Mouse (Mus musculus) midbrain, postnatal 0 days (tissue): ENCODE measurements at regions not wholly inside any gene's neighbourhood (a gene's known extent, or its start where the extent isn't known, plus 50 kb on each side); places are given as distances from the start of the nearest gene placed in this dataset.

Experiments used
- ATAC-seq: fragments of 200-750 bp; cut with Nextera tagmentation; 2 replicates; pipeline ENCODE4 v1.8.0; 2017; ENCODE audit warnings: moderate number of reproducible peaks, mild to moderate bottlenecking, moderate TSS enrichment, moderate library complexity; ENCODE audit not compliant: low FRiP score
- DNase-seq: peaks from one replicate; pipeline ENCODE4 v3.0.0-alpha.2; 2015; ENCODE audit warnings: low spot score
- H3K27ac ChIP-seq: fragments of 300-500 bp; sonication (generic); 2 replicates; pipeline ENCODE4 v1.5.1; 2014; ENCODE audit warnings: low read depth, mild to moderate bottlenecking, low read length, mixed read lengths
- H3K27me3 ChIP-seq: fragments of 300-500 bp; sonication (generic); 2 replicates; pipeline ENCODE4 v1.6.1; 2014; ENCODE audit warnings: low read length, control low read depth, mixed read lengths; ENCODE audit not compliant: insufficient read depth
- H3K36me3 ChIP-seq: fragments of 300-500 bp; sonication (generic); 2 replicates; pipeline ENCODE4 v1.6.1; 2014; ENCODE audit warnings: low read length, control low read depth, mixed read lengths; ENCODE audit not compliant: insufficient read depth
- H3K4me1 ChIP-seq: fragments of 300-500 bp; sonication (generic); 2 replicates; pipeline ENCODE4 v1.6.1; 2014; ENCODE audit warnings: mild to moderate bottlenecking, control low read depth, antibody characterized with exemption, low read length, mixed read lengths; ENCODE audit not compliant: insufficient read depth
- H3K4me2 ChIP-seq: fragments of 300-500 bp; sonication (generic); 2 replicates; pipeline ENCODE4 v1.6.1; 2014; ENCODE audit warnings: low read depth, mild to moderate bottlenecking, low read length, mixed read lengths; ENCODE audit not compliant: poor library complexity, severe bottlenecking
- H3K4me3 ChIP-seq: fragments of 300-500 bp; sonication (generic); 2 replicates; pipeline ENCODE4 v1.5.1; 2014; ENCODE audit warnings: low read depth, mild to moderate bottlenecking, low read length, moderate library complexity
- H3K9ac ChIP-seq: fragments of 300-500 bp; sonication (generic); replicated peaks from 2 replicates; pipeline ENCODE4 v1.6.1; 2014; ENCODE audit warnings: mild to moderate bottlenecking, low read length, moderate library complexity, mixed read lengths; ENCODE audit not compliant: poor library complexity, severe bottlenecking
- H3K9me3 ChIP-seq: fragments of 300-500 bp; sonication (generic); 2 replicates; pipeline ENCODE4 v1.6.1; 2016; ENCODE audit warnings: low read length, control low read depth
- CTCF ChIP-seq: IDR thresholded peaks from 2 replicates; pipeline ENCODE4 v1.5.1; 2016; ENCODE audit warnings: antibody characterized with exemption, mild to moderate bottlenecking
- WGBS: fragments of 180-500 bp; shearing (Covaris S2); extraction: QIAGEN DNeasy Blood & Tissue Kit; methylation state at CpG from one replicate; pipeline ENCODE4 v1.1.7; 2014; 5-methylcytosine and 5-hydroxymethylcytosine counted together

- ATAC-seq (no peak), DNase-seq (no peak)
- no peak overlapping the region for H3K4me3 ChIP-seq
- WGBS, result 80% methylated on average over 3 of the region's 3 CpGs
- H3K9me3 ChIP-seq, result no peaks in the 10 kb centered on the region
- H3K27me3 ChIP-seq, result no peaks in the 10 kb centered on the region
- H3K36me3 ChIP-seq, result no peaks in the 10 kb centered on the region
- no peak for TF ChIP-seq CTCF
- no peak overlapping the region for H3K4me2 ChIP-seq
- H3K9ac ChIP-seq, result no peak overlapping the region
- H3K4me1 ChIP-seq, result no peaks in the 10 kb centered on the region
- H3K27ac ChIP-seq, result no peak overlapping the region
Measured at GRCm38 (mm10) chr4:55475409-55475808, 56.9 kb downstream of the Klf4 start.

- DNase-seq, result no peak
- TF ChIP-seq CTCF, result no peak
- no peaks in the 10 kb centered on the region for H3K36me3 ChIP-seq
- no peak overlapping the region for H3K9ac ChIP-seq
- no peaks in the 10 kb centered on the region for H3K27me3 ChIP-seq
- ATAC-seq, result no peak
- no peak overlapping the region for H3K27ac ChIP-seq
- WGBS, result 72% methylated on average over 16 of the region's 16 CpGs
- no peaks in the 10 kb centered on the region for H3K9me3 ChIP-seq
- H3K4me3 ChIP-seq, result no peak overlapping the region
- no peak overlapping the region for H3K4me2 ChIP-seq
- H3K4me1 ChIP-seq, result no peaks in the 10 kb centered on the region
Measured at GRCm38 (mm10) chr4:55474044-55474788, 58.0 kb downstream of the Klf4 start.

- no peak for DNase-seq
- WGBS, result 84% methylated on average over 2 of the region's 2 CpGs
- H3K36me3 ChIP-seq, result no peaks in the 10 kb centered on the region
- no peak for TF ChIP-seq CTCF
- ATAC-seq, result no peak
- no peak overlapping the region for H3K27ac ChIP-seq
- H3K27me3 ChIP-seq, result no peaks in the 10 kb centered on the region
- H3K4me2 ChIP-seq, result no peak overlapping the region
- H3K9ac ChIP-seq, result no peak overlapping the region
- H3K4me1 ChIP-seq, result no peaks in the 10 kb centered on the region
- no peak overlapping the region for H3K4me3 ChIP-seq
- H3K9me3 ChIP-seq, result no peaks in the 10 kb centered on the region
Measured at GRCm38 (mm10) chr4:55472649-55473048, 59.6 kb downstream of the Klf4 start.

- DNase-seq (no peak), ATAC-seq (no peak)
- no peak overlapping the region for H3K9ac ChIP-seq
- no peaks in the 10 kb centered on the region for H3K36me3 ChIP-seq
- H3K9me3 ChIP-seq, result no peaks in the 10 kb centered on the region
- WGBS, result 70% methylated on average over 13 of the region's 13 CpGs
- H3K4me1 ChIP-seq, result no peaks in the 10 kb centered on the region
- H3K4me2 ChIP-seq, result no peak overlapping the region
- H3K4me3 ChIP-seq, result no peak overlapping the region
- no peak overlapping the region for H3K27ac ChIP-seq
- TF ChIP-seq CTCF, result no peak
- no peaks in the 10 kb centered on the region for H3K27me3 ChIP-seq
Measured at GRCm38 (mm10) chr4:55470779-55471663, 61.2 kb downstream of the Klf4 start.

- no peak overlapping the region for H3K27ac ChIP-seq
- 0 out of 2 replicates have a peak, but pooled peaks cover 2% of the 10 kb centered on the region for H3K4me1 ChIP-seq
- H3K9ac ChIP-seq, result no peak overlapping the region
- H3K36me3 ChIP-seq, result no peaks in the 10 kb centered on the region
- no peak overlapping the region for H3K4me2 ChIP-seq
- TF ChIP-seq CTCF, result no peak
- DNase-seq (no peak), ATAC-seq (no peak)
- 13% methylated on average over 8 of the region's 8 CpGs for WGBS
- no peaks in the 10 kb centered on the region for H3K9me3 ChIP-seq
- no peak overlapping the region for H3K4me3 ChIP-seq
- H3K27me3 ChIP-seq, result no peaks in the 10 kb centered on the region
Measured at GRCm38 (mm10) chr4:55464192-55464591, 68.1 kb downstream of the Klf4 start.

- H3K9me3 ChIP-seq, result no peaks in the 10 kb centered on the region
- H3K27me3 ChIP-seq, result no peaks in the 10 kb centered on the region
- H3K4me3 ChIP-seq, result no peak overlapping the region
- H3K4me1 ChIP-seq, result 0 out of 2 replicates have a peak, but pooled peaks cover 2% of the 10 kb centered on the region
- DNase-seq, result no peak
- no peak for ATAC-seq
- H3K9ac ChIP-seq, result no peak overlapping the region
- no peaks in the 10 kb centered on the region for H3K36me3 ChIP-seq
- H3K27ac ChIP-seq, result no peak overlapping the region
- WGBS, result 92% methylated on average over 5 of the region's 5 CpGs
- no peak for TF ChIP-seq CTCF
- no peak overlapping the region for H3K4me2 ChIP-seq
Measured at GRCm38 (mm10) chr4:55461927-55462326, 70.3 kb downstream of the Klf4 start.
